Mouse (Mus musculus): ENCODE measurements around the gene Kcnk1.

Kcnk1 gene

GRCm38 (mm10) chr8:126045751-126046150 lies 50.8 kb downstream of the Kcnk1 start:
- no peak for DNase-seq (ENCODE audit: low read depth, low spot score)

- no peak for DNase-seq (ENCODE audit: low read depth, low spot score)
Observed at GRCm38 (mm10) chr8:126053911-126054310, 58.9 kb downstream of the Kcnk1 start.

GRCm38 (mm10) chr8:126058876-126059275 lies 63.9 kb downstream of the Kcnk1 start:
- no peak for DNase-seq (ENCODE audit: low read depth, low spot score)

- DNase-seq (ENCODE audit: low read depth, low spot score): no peak
Observed at GRCm38 (mm10) chr8:126062844-126063243, 67.9 kb downstream of the Kcnk1 start.

- no peak for DNase-seq (ENCODE audit: low read depth, low spot score)
Observed at GRCm38 (mm10) chr8:126063832-126064409, 69.0 kb downstream of the Kcnk1 start.

GRCm38 (mm10) chr8:126064587-126065145 lies 69.7 kb downstream of the Kcnk1 start:
- DNase-seq (ENCODE audit: low read depth, low spot score): no peak

GRCm38 (mm10) chr8:126067306-126067705 lies 72.3 kb downstream of the Kcnk1 start:
- no peak for DNase-seq (ENCODE audit: low read depth, low spot score)

- no peak for DNase-seq (ENCODE audit: low read depth, low spot score)
Observed at GRCm38 (mm10) chr8:126068136-126068535, 73.2 kb downstream of the Kcnk1 start.

GRCm38 (mm10) chr8:126072678-126073077 lies 77.7 kb downstream of the Kcnk1 start:
- no peak for DNase-seq (ENCODE audit: low read depth, low spot score)

- DNase-seq (ENCODE audit: low read depth, low spot score): no peak
Observed at GRCm38 (mm10) chr8:126073141-126073740, 78.3 kb downstream of the Kcnk1 start.

GRCm38 (mm10) chr8:126074111-126074510 lies 79.1 kb downstream of the Kcnk1 start:
- DNase-seq (ENCODE audit: low read depth, low spot score): no peak

- peak; percentile 42 for DNase-seq (ENCODE audit: low read depth, low spot score)
Observed at GRCm38 (mm10) chr8:126075400-126075799, 80.4 kb downstream of the Kcnk1 start.

Measured in retina, postnatal 7 days (tissue).